Mouse (Mus musculus): ENCODE data around the gene Styxl1.

The Styxl1 gene

DNA sequence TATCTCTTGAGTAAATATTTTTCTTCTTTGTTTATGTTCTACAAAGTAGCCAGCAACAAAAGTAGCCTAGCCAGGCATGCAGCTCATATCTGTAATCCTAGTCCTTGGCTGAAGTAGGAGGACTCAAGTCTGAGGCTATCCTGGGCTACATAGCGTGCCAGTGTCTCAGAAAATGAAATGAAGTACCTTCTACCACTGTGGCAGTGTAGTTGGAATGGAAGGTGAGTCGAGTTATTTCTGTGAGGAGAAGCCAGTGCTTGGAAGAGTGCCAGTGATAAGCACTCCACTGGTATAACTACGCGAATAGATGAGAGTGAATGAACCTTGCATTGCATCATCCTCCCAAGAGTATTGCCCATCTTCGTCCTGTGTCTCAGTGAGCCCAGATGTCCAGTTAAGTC, 80.5 kb downstream of the Styxl1 start:
- no peak for ATAC-seq (ENCODE audit: low TSS enrichment)
